Mouse (Mus musculus) heart, postnatal 0 days (tissue): ENCODE measurements at regions not wholly inside any gene's neighbourhood (a gene's known extent, or its start where the extent isn't known, plus 50 kb on each side); places are given as distances from the start of the nearest gene placed in this dataset.

Experiments used
- CTCF ChIP-seq: IDR thresholded peaks from 2 replicates; pipeline ENCODE4 v1.5.1; 2016; ENCODE audit warnings: antibody characterized with exemption, control low read depth, low read depth
- EP300 ChIP-seq: IDR thresholded peaks from 2 replicates; pipeline ENCODE4 v1.6.1; 2016; ENCODE audit warnings: antibody characterized with exemption, low read depth

DNA sequence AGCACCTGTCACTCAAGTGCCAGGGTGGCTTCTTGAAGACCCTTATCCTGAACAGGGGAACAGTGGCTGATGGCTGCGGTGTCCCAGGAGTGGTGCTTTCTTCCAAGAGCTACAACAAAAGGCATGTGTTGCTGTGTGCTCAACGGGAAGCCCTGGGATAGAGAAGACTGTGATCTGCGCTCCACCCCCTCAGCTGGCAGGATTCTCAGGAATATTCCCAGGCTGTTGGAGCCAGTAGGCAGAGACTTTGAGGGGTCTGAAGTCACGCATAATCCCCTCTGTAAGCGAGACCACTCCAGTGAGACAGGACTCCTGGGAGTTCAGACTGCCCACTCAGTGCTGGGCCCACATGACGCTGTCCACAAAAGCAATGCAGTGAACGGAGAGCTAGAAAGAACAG is 202.4 kb downstream of the Plxna1 start:
- no peak for TF ChIP-seq CTCF
- TF ChIP-seq EP300, result no peak
